Mouse (Mus musculus) liver, adult (tissue): Measurements from ENCODE around the gene Hsd17b11.

Experiments used
- GATA4 ChIP-seq: IDR thresholded peaks from 2 replicates; pipeline ENCODE4 v1.6.1; 2014; ENCODE audit warnings: mild to moderate bottlenecking, low read length; ENCODE audit not compliant: insufficient replicate concordance

Gene Hsd17b11

GRCm38 (mm10) chr5:104021597-104022378 is at the start of gene Hsd17b11:
Hsd17b11 (minus strand) TSS chr5:104021919.
- TF ChIP-seq GATA4 = peak; percentile 86; the same call in 1 of the 2 replicates

GRCm38 (mm10) chr5:104071048-104071447 is 49.3 kb upstream of the Hsd17b11 start:
- TF ChIP-seq GATA4 = no peak

GRCm38 (mm10) chr5:104068751-104069150 is 47.0 kb upstream of the Hsd17b11 start:
- TF ChIP-seq GATA4 = no peak

- TF ChIP-seq GATA4 = no peak
These were observed 41.2 kb upstream of the Hsd17b11 start for GRCm38 (mm10) chr5:104062773-104063551.

- TF ChIP-seq GATA4 = no peak
These were observed 40.4 kb upstream of the Hsd17b11 start for GRCm38 (mm10) chr5:104061936-104062772.

GRCm38 (mm10) chr5:104060429-104060828 is 38.7 kb upstream of the Hsd17b11 start:
- no peak for TF ChIP-seq GATA4

GRCm38 (mm10) chr5:104059628-104060027 is 37.9 kb upstream of the Hsd17b11 start:
- TF ChIP-seq GATA4 = no peak

GRCm38 (mm10) chr5:104058021-104058420 is 36.3 kb upstream of the Hsd17b11 start:
- TF ChIP-seq GATA4 = no peak

- TF ChIP-seq GATA4 = no peak
These were observed 34.6 kb upstream of the Hsd17b11 start for GRCm38 (mm10) chr5:104056295-104056694.

- TF ChIP-seq GATA4 = no peak
These were observed 34.1 kb upstream of the Hsd17b11 start for GRCm38 (mm10) chr5:104055816-104056215.

GRCm38 (mm10) chr5:104054938-104055337 is 33.2 kb upstream of the Hsd17b11 start:
- no peak for TF ChIP-seq GATA4

GRCm38 (mm10) chr5:104052956-104053355 is 31.2 kb upstream of the Hsd17b11 start:
- no peak for TF ChIP-seq GATA4

GRCm38 (mm10) chr5:104048139-104048538 is 26.4 kb upstream of the Hsd17b11 start:
- no peak for TF ChIP-seq GATA4

- no peak for TF ChIP-seq GATA4
These were observed 25.7 kb upstream of the Hsd17b11 start for GRCm38 (mm10) chr5:104047200-104048105.

- peak; percentile 44; the same call in 1 of the 2 replicates for TF ChIP-seq GATA4
These were observed 24.8 kb upstream of the Hsd17b11 start, which contains the start of gene Nudt9 for GRCm38 (mm10) chr5:104046256-104047199. Nudt9 (plus strand) TSS chr5:104046306.
